Mouse (Mus musculus): ENCODE results near the gene Glul. TPM values are rescaled to one million over a fixed set of nuclear protein-coding genes. Genes with fewer than 3 reads are reported as not detected.

Glul gene
- polyA plus RNA-seq, 1 experiment = 115 TPM

- TF ChIP-seq CTCF (IDR thresholded peaks at IDR 0.05; ENCODE audit: control insufficient read depth, insufficient read depth, low read length) = no peak
- no peak for TF ChIP-seq POLR2A (IDR thresholded peaks at IDR 0.05; ENCODE audit: borderline replicate concordance, control insufficient read depth, low read depth, low read length)
- Histone ChIP-seq H3K4me1 (ENCODE audit: control insufficient read depth, insufficient read depth, low read length) (no peaks in the 10 kb centered on the region), H3K27ac (ENCODE audit: control insufficient read depth, insufficient read depth, low read depth, low read length, poor library complexity) (no peak overlapping the region), H3K4me3 (replicated peaks; ENCODE audit: control insufficient read depth, low read depth, low read length) (no peak overlapping the region)
- 93% methylated on average over 2 of the region's 2 CpGs for WGBS
Observed at GRCm38 (mm10) chr1:153937025-153937424, 37.3 kb downstream of the Glul start.

GRCm38 (mm10) chr1:153940986-153941385 is 41.2 kb downstream of the Glul start:
- Histone ChIP-seq H3K4me3 (replicated peaks; ENCODE audit: control insufficient read depth, low read depth, low read length) (no peak overlapping the region), H3K27ac (ENCODE audit: control insufficient read depth, insufficient read depth, low read depth, low read length, poor library complexity) (no peak overlapping the region), H3K4me1 (ENCODE audit: control insufficient read depth, insufficient read depth, low read length) (no peaks in the 10 kb centered on the region)
- TF ChIP-seq POLR2A (IDR thresholded peaks at IDR 0.05; ENCODE audit: borderline replicate concordance, control insufficient read depth, low read depth, low read length) (no peak), CTCF (IDR thresholded peaks at IDR 0.05; ENCODE audit: control insufficient read depth, insufficient read depth, low read length) (no peak)
- 82% methylated on average over 2 of the region's 2 CpGs for WGBS

DNA sequence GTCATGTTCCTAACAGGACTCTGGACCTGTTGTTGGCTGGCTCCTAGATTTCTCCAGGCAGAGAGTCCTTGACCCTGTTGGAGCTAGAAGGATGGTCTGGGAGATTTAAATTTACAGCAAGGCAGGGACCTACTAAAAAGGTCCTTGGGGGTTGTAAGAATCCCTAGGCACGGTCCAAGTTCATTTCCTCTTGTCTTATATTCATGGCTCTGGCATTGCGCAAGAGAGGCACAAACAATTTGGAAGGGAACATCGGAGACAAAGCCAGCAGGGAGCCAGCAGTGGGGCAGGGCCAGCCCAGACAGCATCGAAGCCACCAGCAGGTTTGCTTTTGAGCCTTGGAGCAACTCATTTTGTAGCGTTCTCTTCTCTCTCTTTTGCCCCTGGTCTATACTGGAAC is 45.4 kb downstream of the Glul start:
- Histone ChIP-seq H3K27ac (ENCODE audit: control insufficient read depth, insufficient read depth, low read depth, low read length, poor library complexity) (no peak overlapping the region), H3K4me3 (replicated peaks; ENCODE audit: control insufficient read depth, low read depth, low read length) (no peak overlapping the region), H3K4me1 (ENCODE audit: control insufficient read depth, insufficient read depth, low read length) (no peaks in the 10 kb centered on the region)
- TF ChIP-seq POLR2A (IDR thresholded peaks at IDR 0.05; ENCODE audit: borderline replicate concordance, control insufficient read depth, low read depth, low read length) = no peak
- no peak for TF ChIP-seq CTCF (IDR thresholded peaks at IDR 0.05; ENCODE audit: control insufficient read depth, insufficient read depth, low read length)
- WGBS = 66% methylated on average over 5 of the region's 5 CpGs

- no peak for TF ChIP-seq POLR2A (IDR thresholded peaks at IDR 0.05; ENCODE audit: borderline replicate concordance, control insufficient read depth, low read depth, low read length)
- no peak for TF ChIP-seq CTCF (IDR thresholded peaks at IDR 0.05; ENCODE audit: control insufficient read depth, insufficient read depth, low read length)
- Histone ChIP-seq H3K4me1 (ENCODE audit: control insufficient read depth, insufficient read depth, low read length) (no peaks in the 10 kb centered on the region), H3K4me3 (replicated peaks; ENCODE audit: control insufficient read depth, low read depth, low read length) (no peak overlapping the region), H3K27ac (ENCODE audit: control insufficient read depth, insufficient read depth, low read depth, low read length, poor library complexity) (no peak overlapping the region)
- WGBS = 69% methylated on average over 7 of the region's 7 CpGs
Observed at GRCm38 (mm10) chr1:153946971-153947370, 47.2 kb downstream of the Glul start.

DNA sequence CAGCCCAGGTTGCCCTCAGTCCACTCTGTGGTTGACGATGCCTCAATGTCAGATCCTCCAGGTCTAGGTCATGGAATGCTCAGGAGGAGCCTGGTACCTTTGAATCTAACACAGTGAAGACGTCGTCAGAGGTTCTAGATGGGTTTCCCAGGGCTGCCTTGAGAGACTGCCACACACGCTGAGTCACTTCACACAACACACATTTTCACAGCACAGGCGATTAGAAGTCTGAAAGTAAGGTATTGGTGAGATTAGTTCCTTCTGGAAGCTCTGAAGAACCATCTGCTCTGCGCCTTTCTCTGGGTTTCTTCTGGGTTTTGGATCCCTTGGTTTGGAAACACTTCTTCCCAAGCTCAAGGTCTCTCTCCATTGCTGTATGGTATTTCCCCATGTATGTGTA is 48.1 kb downstream of the Glul start:
- Histone ChIP-seq H3K4me1 (ENCODE audit: control insufficient read depth, insufficient read depth, low read length) (peaks cover under 1% of the 10 kb centered on the region), H3K4me3 (replicated peaks; ENCODE audit: control insufficient read depth, low read depth, low read length) (no peak overlapping the region), H3K27ac (ENCODE audit: control insufficient read depth, insufficient read depth, low read depth, low read length, poor library complexity) (no peak overlapping the region)
- TF ChIP-seq CTCF (IDR thresholded peaks at IDR 0.05; ENCODE audit: control insufficient read depth, insufficient read depth, low read length) (no peak), POLR2A (IDR thresholded peaks at IDR 0.05; ENCODE audit: borderline replicate concordance, control insufficient read depth, low read depth, low read length) (no peak)
- WGBS = 82% methylated on average over 6 of the region's 6 CpGs

DNA sequence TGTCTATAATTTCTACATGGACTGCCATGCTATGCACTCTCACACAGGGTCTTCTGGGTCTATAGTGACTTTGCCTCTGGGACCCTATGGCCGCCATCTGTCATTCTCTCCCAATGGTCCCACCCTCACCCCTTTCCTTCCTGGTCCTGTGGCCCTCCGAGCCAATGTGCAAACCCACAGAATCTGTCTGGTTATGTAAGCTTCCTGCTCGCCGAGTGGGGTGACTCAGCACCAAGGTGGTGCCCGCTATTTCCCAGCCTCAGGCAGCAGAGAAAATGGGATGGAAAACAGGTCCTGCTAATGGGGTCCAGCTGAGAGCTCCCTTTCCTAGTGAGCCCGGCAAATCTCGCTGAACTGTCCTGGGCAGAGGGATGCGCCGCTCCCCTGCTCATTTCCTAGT is 53.5 kb downstream of the Glul start:
- TF ChIP-seq POLR2A (IDR thresholded peaks at IDR 0.05; ENCODE audit: borderline replicate concordance, control insufficient read depth, low read depth, low read length) (no peak), CTCF (IDR thresholded peaks at IDR 0.05; ENCODE audit: control insufficient read depth, insufficient read depth, low read length) (no peak)
- Histone ChIP-seq H3K27ac (ENCODE audit: control insufficient read depth, insufficient read depth, low read depth, low read length, poor library complexity) (no peak overlapping the region), H3K4me3 (replicated peaks; ENCODE audit: control insufficient read depth, low read depth, low read length) (no peak overlapping the region), H3K4me1 (ENCODE audit: control insufficient read depth, insufficient read depth, low read length) (peaks cover 2% of the 10 kb centered on the region)
- WGBS = 39% methylated on average over 9 of the region's 9 CpGs

- WGBS = 50% methylated on average over 6 of the region's 6 CpGs
- peaks cover 2% of the 10 kb centered on the region for H3K4me1 ChIP-seq (ENCODE audit: control insufficient read depth, insufficient read depth, low read length)
- H3K27ac ChIP-seq (ENCODE audit: control insufficient read depth, insufficient read depth, low read depth, low read length, poor library complexity) = no peak overlapping the region
- TF ChIP-seq CTCF (IDR thresholded peaks at IDR 0.05; ENCODE audit: control insufficient read depth, insufficient read depth, low read length) = no peak
- H3K4me3 ChIP-seq (replicated peaks; ENCODE audit: control insufficient read depth, low read depth, low read length) = no peak overlapping the region
Observed at GRCm38 (mm10) chr1:153953797-153954196, 54.1 kb downstream of the Glul start.

DNA sequence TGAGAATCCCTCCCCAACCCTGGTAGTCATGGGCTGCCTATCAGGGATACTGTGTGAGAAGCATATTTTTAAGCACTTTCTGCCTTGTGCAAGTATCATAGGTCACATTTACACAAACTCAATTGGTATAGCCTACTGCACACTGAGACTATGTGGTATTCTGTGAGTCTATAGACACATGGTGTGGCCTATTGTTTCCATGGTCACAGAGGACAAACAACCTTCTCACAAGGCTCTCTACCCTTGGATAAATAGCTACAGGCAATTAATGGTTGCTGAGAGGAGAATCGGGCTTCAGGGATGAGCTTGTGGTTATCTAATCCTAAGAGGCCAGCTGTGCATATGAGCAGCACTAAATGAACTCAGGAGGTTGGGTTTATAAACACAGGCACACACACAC is 58.1 kb downstream of the Glul start:
- no peak overlapping the region for H3K4me3 ChIP-seq (replicated peaks; ENCODE audit: control insufficient read depth, low read depth, low read length)
- WGBS = 66% methylated on average over 1 of the region's 1 CpGs
- TF ChIP-seq CTCF (IDR thresholded peaks at IDR 0.05; ENCODE audit: control insufficient read depth, insufficient read depth, low read length) (no peak), POLR2A (IDR thresholded peaks at IDR 0.05; ENCODE audit: borderline replicate concordance, control insufficient read depth, low read depth, low read length) (no peak)
- H3K27ac ChIP-seq (ENCODE audit: control insufficient read depth, insufficient read depth, low read depth, low read length, poor library complexity) = no peak overlapping the region
- H3K4me1 ChIP-seq (ENCODE audit: control insufficient read depth, insufficient read depth, low read length) = peaks cover 1% of the 10 kb centered on the region

Other genes with a start within 250 kb of the Glul start
- gene Rgs8, start 246.9 kb upstream of the Glul start, polyA plus RNA-seq (2011; ENCODE audit: insufficient read depth, insufficient read length, low replicate concordance, missing spikeins) = 0.70 TPM in 1 of 2 replicates, not detected in the other
- gene Rgs16, start 159.6 kb upstream of the Glul start, polyA plus RNA-seq (2011; ENCODE audit: insufficient read depth, insufficient read length, low replicate concordance, missing spikeins) = 0.41 and 2.6 TPM in 2 replicates
- gene Rnasel, start 150.5 kb upstream of the Glul start, polyA plus RNA-seq (2011; ENCODE audit: insufficient read depth, insufficient read length, low replicate concordance, missing spikeins) = 27.9 and 31.9 TPM in 2 replicates
- gene Rgsl1, start 55.8 kb upstream of the Glul start, polyA plus RNA-seq (2011; ENCODE audit: insufficient read depth, insufficient read length, low replicate concordance, missing spikeins) = not detected in 2 replicates
- gene Teddm1b, start 25.6 kb upstream of the Glul start, polyA plus RNA-seq (2011; ENCODE audit: insufficient read depth, insufficient read length, low replicate concordance, missing spikeins) = not detected in 2 replicates
- gene Teddm1a, start 8.2 kb upstream of the Glul start, polyA plus RNA-seq (2011; ENCODE audit: insufficient read depth, insufficient read length, low replicate concordance, missing spikeins) = not detected in 2 replicates
- gene Teddm2, start 284 bp downstream of the Glul start, polyA plus RNA-seq (2011; ENCODE audit: insufficient read depth, insufficient read length, low replicate concordance, missing spikeins) = 1.8 and 2.1 TPM in 2 replicates

Measured in bone marrow, adult 2 months (tissue).